Mouse (Mus musculus): ENCODE measurements around the gene Ulk4. TPM values are rescaled to one million over a fixed set of nuclear protein-coding genes. Genes with fewer than 3 reads are reported as not detected.

Ulk4 gene
- polyA plus RNA-seq, 1 experiment from 2014 or later, result 23.2 TPM

- Histone ChIP-seq H3K36me3 (replicated peaks; ENCODE audit: insufficient read depth, low read length) (peaks cover 5% of the 10 kb centered on the region; the same call in 1 of the 2 replicates), H3K27me3 (ENCODE audit: insufficient read depth, low read length) (no peaks in the 10 kb centered on the region), H3K27ac (ENCODE audit: low read depth) (peak overlapping the region; percentile 96), H3K4me2 (ENCODE audit: low read depth, low read length) (peak overlapping the region; percentile 90), H3K9ac (replicated peaks) (peak overlapping the region; percentile 94), H3K9me3 (ENCODE audit: low read length) (no peaks in the 10 kb centered on the region), H3K4me1 (ENCODE audit: insufficient read depth) (peaks cover 46% of the 10 kb centered on the region), H3K4me3 (ENCODE audit: low read depth, low read length) (peak overlapping the region; percentile 94)
- ATAC-seq, result no peak
- TF ChIP-seq CTCF (IDR thresholded peaks at IDR 0.05; ENCODE audit: low read depth) (no peak), EP300 (IDR thresholded peaks at IDR 0.05; ENCODE audit: low read depth) (no peak)
- DNase-seq, result no peak
- WGBS (ENCODE audit: insufficient replicate concordance), result 5% methylated on average over 14 of the region's 14 CpGs
These were observed 342.0 kb downstream of the Ulk4 start for GRCm38 (mm10) chr9:120934821-120935633.

GRCm38 (mm10) chr9:120933886-120934758 lies 342.9 kb downstream of the Ulk4 start:
- peak overlapping the region; percentile 94 for H3K4me3 ChIP-seq (ENCODE audit: low read depth, low read length)
- H3K9ac ChIP-seq (replicated peaks), result peak overlapping the region; percentile 94
- ATAC-seq (peak; percentile 1; the same call in 1 of the 2 replicates), DNase-seq (peak; percentile 52)
- TF ChIP-seq EP300 (IDR thresholded peaks at IDR 0.05; ENCODE audit: low read depth), result no peak
- TF ChIP-seq CTCF (IDR thresholded peaks at IDR 0.05; ENCODE audit: low read depth), result no peak
- H3K27me3 ChIP-seq (ENCODE audit: insufficient read depth, low read length), result no peaks in the 10 kb centered on the region
- peak overlapping the region; percentile 96 for H3K27ac ChIP-seq (ENCODE audit: low read depth)
- WGBS (ENCODE audit: insufficient replicate concordance), result under 1% methylated on average over 54 of the region's 57 CpGs
- no peaks in the 10 kb centered on the region for H3K9me3 ChIP-seq (ENCODE audit: low read length)
- peaks cover 5% of the 10 kb centered on the region; the same call in 1 of the 2 replicates for H3K36me3 ChIP-seq (replicated peaks; ENCODE audit: insufficient read depth, low read length)
- H3K4me1 ChIP-seq (ENCODE audit: insufficient read depth), result peaks cover 41% of the 10 kb centered on the region
- peak overlapping the region; percentile 90 for H3K4me2 ChIP-seq (ENCODE audit: low read depth, low read length)

GRCm38 (mm10) chr9:120933587-120933885 lies 343.5 kb downstream of the Ulk4 start:
- Histone ChIP-seq H3K36me3 (replicated peaks; ENCODE audit: insufficient read depth, low read length) (peaks cover 3% of the 10 kb centered on the region; the same call in 1 of the 2 replicates), H3K9me3 (ENCODE audit: low read length) (no peaks in the 10 kb centered on the region), H3K4me1 (ENCODE audit: insufficient read depth) (peaks cover 35% of the 10 kb centered on the region), H3K27me3 (ENCODE audit: insufficient read depth, low read length) (no peaks in the 10 kb centered on the region), H3K9ac (replicated peaks) (peak overlapping the region; percentile 94), H3K27ac (ENCODE audit: low read depth) (peak overlapping the region; percentile 96), H3K4me2 (ENCODE audit: low read depth, low read length) (peak overlapping the region; percentile 90), H3K4me3 (ENCODE audit: low read depth, low read length) (peak overlapping the region; percentile 94)
- under 1% methylated on average over 35 of the region's 58 CpGs for WGBS (ENCODE audit: insufficient replicate concordance)
- ATAC-seq (peak; percentile 81), DNase-seq (no peak)
- TF ChIP-seq CTCF (IDR thresholded peaks at IDR 0.05; ENCODE audit: low read depth) (no peak), EP300 (IDR thresholded peaks at IDR 0.05; ENCODE audit: low read depth) (no peak)

GRCm38 (mm10) chr9:120932797-120933586 lies 344.0 kb downstream of the Ulk4 start:
- Histone ChIP-seq H3K9ac (replicated peaks) (peak overlapping the region; percentile 94), H3K36me3 (replicated peaks; ENCODE audit: insufficient read depth, low read length) (no peaks in the 10 kb centered on the region), H3K27ac (ENCODE audit: low read depth) (peak overlapping the region; percentile 96), H3K27me3 (ENCODE audit: insufficient read depth, low read length) (no peaks in the 10 kb centered on the region), H3K4me1 (ENCODE audit: insufficient read depth) (peaks cover 31% of the 10 kb centered on the region), H3K4me2 (ENCODE audit: low read depth, low read length) (peak overlapping the region; percentile 90), H3K4me3 (ENCODE audit: low read depth, low read length) (peak overlapping the region; percentile 94), H3K9me3 (ENCODE audit: low read length) (no peaks in the 10 kb centered on the region)
- ATAC-seq (peak; percentile 94), DNase-seq (peak; percentile 98)
- TF ChIP-seq EP300 (IDR thresholded peaks at IDR 0.05; ENCODE audit: low read depth) (no peak), CTCF (IDR thresholded peaks at IDR 0.05; ENCODE audit: low read depth) (no peak)
- WGBS (ENCODE audit: insufficient replicate concordance), result 12% methylated on average over 43 of the region's 78 CpGs

GRCm38 (mm10) chr9:120932371-120932770 lies 344.6 kb downstream of the Ulk4 start:
- no peaks in the 10 kb centered on the region for H3K9me3 ChIP-seq (ENCODE audit: low read length)
- WGBS (ENCODE audit: insufficient replicate concordance), result 81% methylated on average over 6 of the region's 6 CpGs
- ATAC-seq, result no peak

More at GRCm38 (mm10) chr9:120932371-120932770, 344.6 kb downstream of the Ulk4 start:
- H3K4me3 ChIP-seq (ENCODE audit: low read depth, low read length), result no peak overlapping the region
- TF ChIP-seq EP300 (IDR thresholded peaks at IDR 0.05; ENCODE audit: low read depth) (no peak), CTCF (IDR thresholded peaks at IDR 0.05; ENCODE audit: low read depth) (no peak)
- H3K27ac ChIP-seq (ENCODE audit: low read depth), result no peak overlapping the region
- DNase-seq, result no peak
- H3K4me1 ChIP-seq (ENCODE audit: insufficient read depth), result peaks cover 24% of the 10 kb centered on the region
- no peak overlapping the region for H3K4me2 ChIP-seq (ENCODE audit: low read depth, low read length)
- no peaks in the 10 kb centered on the region for H3K27me3 ChIP-seq (ENCODE audit: insufficient read depth, low read length)
- no peak overlapping the region for H3K9ac ChIP-seq (replicated peaks)
- no peaks in the 10 kb centered on the region for H3K36me3 ChIP-seq (replicated peaks; ENCODE audit: insufficient read depth, low read length)

Data from liver, postnatal 0 days (tissue).